Mouse (Mus musculus): Measurements from ENCODE around the gene Zdhhc23.

- TF ChIP-seq CTCF (IDR thresholded peaks at IDR 0.05; ENCODE audit: borderline replicate concordance, extremely low read depth, insufficient read depth, insufficient read length) (no peak), POLR2A (IDR thresholded peaks at IDR 0.05; ENCODE audit: borderline replicate concordance, extremely low read depth, insufficient read depth, insufficient read length, poor library complexity, severe bottlenecking) (no peak)
These were observed 54.5 kb downstream of the Zdhhc23 start for GRCm38 (mm10) chr16:43925001-43925558.

All from brain, embryonic 14.5 days (tissue).